Mouse (Mus musculus): ENCODE measurements around the gene Gm13275. TPM values are rescaled to one million over a fixed set of nuclear protein-coding genes. Genes with fewer than 3 reads are reported as not detected.
"Not testable (repeated sequence)": the region's sequence is repeated elsewhere in the genome, so short reads cannot be mapped to it uniquely, and the experiment has no call there.

Gene Gm13275
- polyA plus RNA-seq (2014; fragmentation: Nextera tagmentation; extraction: Ambion mirVana) = not detected in 2 replicates

DNA sequence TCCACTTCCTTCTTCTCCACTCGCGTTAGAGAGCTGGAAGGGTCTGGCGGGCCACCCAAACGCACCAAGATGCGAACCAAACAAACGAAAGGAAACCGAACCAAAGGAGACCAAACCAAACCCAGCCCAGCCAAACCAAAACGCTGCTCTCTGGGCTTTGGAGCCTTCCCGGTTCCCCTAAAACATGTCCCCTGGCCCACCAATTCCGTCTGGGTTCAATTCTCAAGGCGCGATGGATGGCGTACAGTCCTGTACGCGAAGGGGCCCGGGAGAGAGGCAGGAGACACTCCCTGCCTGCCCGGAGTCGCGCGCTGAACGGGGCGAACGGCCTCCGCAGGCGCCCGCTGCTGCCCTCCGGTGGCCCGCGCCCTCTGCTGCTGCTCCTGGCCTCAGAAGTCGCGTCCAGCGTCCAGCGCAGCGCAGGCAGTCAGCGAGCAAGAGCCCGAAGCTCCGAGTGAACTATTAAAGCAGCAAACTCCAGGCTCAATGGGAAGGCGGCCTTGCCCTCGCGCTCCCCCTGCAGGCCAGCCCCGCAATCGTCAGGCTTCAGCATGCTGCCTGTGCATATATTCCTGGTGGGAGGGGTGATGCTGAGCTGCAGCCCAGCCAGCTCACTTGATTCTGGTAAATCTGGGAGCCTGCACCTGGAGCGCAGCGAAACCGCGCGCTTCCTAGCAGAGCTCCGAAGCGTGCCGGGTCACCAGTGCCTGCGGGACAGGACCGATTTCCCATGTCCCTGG, at the start of gene Gm13275:
TSS of gene Gm13275 (plus strand) at position 552 of the 740 bp plus-strand sequence.
- not testable (repeated sequence) for H3K27me3 ChIP-seq (ENCODE audit: control insufficient read depth, insufficient read depth, low read length); H3K9ac ChIP-seq (replicated peaks; ENCODE audit: low read length); ATAC-seq (ENCODE audit: low FRiP score, low TSS enrichment); DNase-seq; H3K4me3 ChIP-seq (replicated peaks; ENCODE audit: low read depth, low read length); H3K9me3 ChIP-seq (ENCODE audit: control insufficient read depth, low read length); H3K27ac ChIP-seq (replicated peaks; ENCODE audit: low read depth, low read length); H3K4me2 ChIP-seq (ENCODE audit: low read length); H3K4me1 ChIP-seq (ENCODE audit: control insufficient read depth, insufficient read depth, low read length); H3K36me3 ChIP-seq (ENCODE audit: control insufficient read depth, insufficient read depth, low read length)
- whole genome bisulfite sequencing = 0% methylated on average over 10 of the region's 52 CpGs

DNA sequence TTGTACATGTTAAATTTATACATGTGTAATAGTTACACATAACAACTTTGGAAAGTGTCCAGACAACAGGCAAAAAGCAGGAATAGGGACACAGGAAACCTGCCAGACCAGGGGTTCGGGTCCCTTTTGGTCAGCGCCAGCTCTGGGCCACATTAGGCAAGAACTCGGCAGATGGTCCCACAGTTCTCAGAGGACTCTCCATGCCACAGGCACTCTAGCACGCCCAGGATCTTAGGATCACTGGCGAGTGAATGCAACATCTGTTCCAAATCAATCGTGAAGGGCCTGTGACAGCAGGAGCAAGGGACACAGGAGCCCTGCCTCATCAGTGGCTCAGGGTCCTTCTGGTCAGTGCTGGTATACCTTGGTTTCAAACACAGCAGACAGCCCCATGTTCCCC, 44.4 kb upstream of the Gm13275 start:
- Histone ChIP-seq H3K4me3 (replicated peaks; ENCODE audit: low read depth, low read length) (no peak overlapping the region), H3K9ac (replicated peaks; ENCODE audit: low read length) (no peak overlapping the region), H3K4me1 (ENCODE audit: control insufficient read depth, insufficient read depth, low read length) (no peaks in the 10 kb centered on the region), H3K27me3 (ENCODE audit: control insufficient read depth, insufficient read depth, low read length) (no peaks in the 10 kb centered on the region), H3K9me3 (ENCODE audit: control insufficient read depth, low read length) (no peaks in the 10 kb centered on the region), H3K27ac (replicated peaks; ENCODE audit: low read depth, low read length) (no peak overlapping the region), H3K4me2 (ENCODE audit: low read length) (no peak overlapping the region), H3K36me3 (ENCODE audit: control insufficient read depth, insufficient read depth, low read length) (no peaks in the 10 kb centered on the region)
- no peak for ATAC-seq (ENCODE audit: low FRiP score, low TSS enrichment)
- no peak for DNase-seq
- 66% methylated on average over 6 of the region's 6 CpGs for WGBS

DNA sequence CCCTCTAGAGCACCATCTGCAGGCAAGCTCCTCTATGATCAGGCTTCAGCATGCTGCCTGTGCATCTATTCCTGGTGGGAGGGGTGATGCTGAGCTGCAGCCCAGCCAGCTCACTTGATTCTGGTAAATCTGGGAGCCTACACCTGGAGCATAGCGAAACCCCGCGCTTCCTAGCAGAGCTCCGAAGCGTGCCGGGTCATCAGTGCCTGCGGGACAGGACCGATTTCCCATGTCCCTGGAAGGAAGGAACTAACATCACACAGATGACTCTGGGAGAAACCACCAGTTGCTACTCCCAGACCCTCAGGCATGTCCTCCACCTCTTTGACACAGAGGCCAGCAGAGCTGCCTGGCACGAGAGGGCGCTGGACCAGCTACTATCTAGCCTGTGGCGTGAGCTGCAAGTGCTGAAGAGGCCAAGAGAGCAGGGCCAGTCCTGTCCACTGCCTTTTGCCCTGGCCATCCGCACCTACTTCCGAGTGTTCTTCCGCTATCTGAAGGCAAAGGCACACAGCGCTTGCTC, 39.4 kb upstream of the Gm13275 start, which contains the start of gene Gm13271:
TSS of gene Gm13271 (plus strand) at position 51 of the 523 bp plus-strand sequence.
- WGBS = 73% methylated on average over 15 of the region's 15 CpGs
- H3K4me1 ChIP-seq (ENCODE audit: control insufficient read depth, insufficient read depth, low read length); DNase-seq; H3K27ac ChIP-seq (replicated peaks; ENCODE audit: low read depth, low read length); H3K36me3 ChIP-seq (ENCODE audit: control insufficient read depth, insufficient read depth, low read length); H3K9ac ChIP-seq (replicated peaks; ENCODE audit: low read length); H3K9me3 ChIP-seq (ENCODE audit: control insufficient read depth, low read length); H3K4me3 ChIP-seq (replicated peaks; ENCODE audit: low read depth, low read length); H3K4me2 ChIP-seq (ENCODE audit: low read length); ATAC-seq (ENCODE audit: low FRiP score, low TSS enrichment); H3K27me3 ChIP-seq (ENCODE audit: control insufficient read depth, insufficient read depth, low read length): not testable (repeated sequence)

DNA sequence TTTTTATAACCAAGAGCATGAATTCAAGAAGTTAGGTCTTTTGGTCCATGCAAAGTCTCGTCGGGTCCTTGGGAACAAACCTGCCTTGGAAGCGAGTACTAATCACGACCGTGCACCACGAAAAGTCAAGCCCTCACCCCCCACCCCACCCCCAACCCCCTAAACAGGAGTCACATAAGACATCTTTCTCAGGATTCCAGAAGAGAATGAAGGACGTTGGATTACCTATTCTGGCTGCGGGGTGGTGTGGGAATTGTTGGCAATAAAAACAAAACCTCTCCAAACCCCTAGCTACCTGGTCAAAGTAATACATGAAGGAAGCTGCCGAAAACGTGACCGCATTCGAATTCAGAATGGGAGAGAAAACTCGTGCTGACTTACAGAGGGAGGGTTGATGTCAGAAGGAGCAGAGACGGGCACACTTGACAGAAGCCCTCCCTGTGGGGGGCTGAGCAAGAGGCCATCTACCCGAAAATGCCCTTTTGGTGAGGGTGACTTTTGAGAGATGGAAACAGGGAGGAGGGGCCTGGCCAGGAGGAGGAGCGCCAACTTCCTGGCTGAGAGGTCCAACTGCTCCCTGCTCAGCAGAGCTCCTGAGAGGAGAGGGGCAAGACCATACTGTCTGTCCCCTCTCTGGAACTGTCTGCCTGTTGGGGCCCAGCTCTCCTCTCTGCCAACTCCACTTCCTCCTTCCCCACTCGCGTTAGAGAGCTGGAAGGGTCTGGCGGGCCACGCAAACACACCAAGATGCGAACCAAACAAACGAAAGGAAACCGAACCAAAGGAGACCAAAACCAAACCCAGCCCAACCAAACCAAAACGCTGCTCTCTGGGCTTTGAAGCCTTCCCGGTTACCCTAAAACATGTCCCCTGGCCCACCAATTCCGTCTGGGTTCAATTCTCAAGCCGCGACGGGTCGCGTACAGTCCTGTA, 37.4 kb upstream of the Gm13275 start:
- not testable (repeated sequence) for H3K36me3 ChIP-seq (ENCODE audit: control insufficient read depth, insufficient read depth, low read length); DNase-seq; H3K27me3 ChIP-seq (ENCODE audit: control insufficient read depth, insufficient read depth, low read length)

DNA sequence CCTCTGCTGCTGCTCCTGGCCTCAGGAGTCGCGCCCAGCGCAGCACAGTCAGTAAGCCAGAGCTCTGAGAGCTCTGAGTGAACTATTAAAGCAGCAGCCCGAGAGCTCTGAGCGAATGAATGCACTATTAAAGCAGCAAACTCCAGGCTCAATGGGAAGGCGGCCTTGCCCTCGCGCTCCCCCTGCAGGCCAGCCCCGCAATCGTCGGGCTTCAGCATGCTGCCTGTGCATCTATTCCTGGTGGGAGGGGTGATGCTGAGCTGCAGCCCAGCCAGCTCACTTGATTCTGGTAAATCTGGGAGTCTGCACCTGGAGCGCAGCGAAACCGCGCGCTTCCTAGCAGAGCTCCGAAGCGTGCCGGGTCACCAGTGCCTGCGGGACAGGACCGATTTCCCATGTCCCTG, 36.7 kb upstream of the Gm13275 start:
- not testable (repeated sequence) for H3K36me3 ChIP-seq (ENCODE audit: control insufficient read depth, insufficient read depth, low read length); H3K27me3 ChIP-seq (ENCODE audit: control insufficient read depth, insufficient read depth, low read length); H3K4me1 ChIP-seq (ENCODE audit: control insufficient read depth, insufficient read depth, low read length); H3K9me3 ChIP-seq (ENCODE audit: control insufficient read depth, low read length)
- peak overlapping the region; percentile 49 for H3K9ac ChIP-seq (replicated peaks; ENCODE audit: low read length)
- peak; percentile 100 for ATAC-seq (ENCODE audit: low FRiP score, low TSS enrichment)
- peak; percentile 90 for DNase-seq
- H3K4me3 ChIP-seq (replicated peaks; ENCODE audit: low read depth, low read length) = peak overlapping the region; percentile 38
- peak overlapping the region; percentile 55; the same call in 1 of the 2 replicates for H3K27ac ChIP-seq (replicated peaks; ENCODE audit: low read depth, low read length)
- WGBS = 0% methylated on average over 19 of the region's 21 CpGs
- H3K4me2 ChIP-seq (ENCODE audit: low read length) = peak overlapping the region; percentile 75

More for the DNA sequence above, 37.4 kb upstream of the Gm13275 start:
- peak overlapping the region; percentile 38 for H3K4me3 ChIP-seq (replicated peaks; ENCODE audit: low read depth, low read length)
- H3K27ac ChIP-seq (replicated peaks; ENCODE audit: low read depth, low read length) = peak overlapping the region; percentile 55; the same call in 1 of the 2 replicates
- not testable (repeated sequence) for H3K9me3 ChIP-seq (ENCODE audit: control insufficient read depth, low read length); ATAC-seq (ENCODE audit: low FRiP score, low TSS enrichment); H3K4me1 ChIP-seq (ENCODE audit: control insufficient read depth, insufficient read depth, low read length)
- WGBS = 12% methylated on average over 28 of the region's 31 CpGs
- H3K4me2 ChIP-seq (ENCODE audit: low read length) = peak overlapping the region; percentile 75
- H3K9ac ChIP-seq (replicated peaks; ENCODE audit: low read length) = peak overlapping the region; percentile 49

DNA sequence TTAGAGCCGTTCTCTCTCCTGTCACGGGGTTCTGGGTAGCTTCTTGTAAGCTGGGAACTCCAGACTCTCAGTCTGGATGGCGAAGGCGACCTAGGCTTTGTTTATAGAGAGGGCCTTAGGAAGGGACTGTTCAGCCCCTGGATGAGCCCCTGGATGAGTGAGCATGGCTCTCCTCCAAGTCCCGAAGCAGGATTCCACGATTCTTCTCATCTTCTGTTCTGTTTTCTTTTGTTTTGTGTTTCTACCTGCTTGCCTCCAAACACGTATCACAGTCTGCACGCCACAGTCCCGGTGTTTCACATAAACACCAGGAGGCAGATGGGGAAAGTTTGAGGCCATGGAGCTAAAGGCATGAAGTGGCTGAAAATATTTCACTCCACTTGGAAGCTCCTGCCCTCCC, 35.5 kb upstream of the Gm13275 start:
- H3K4me1 ChIP-seq (ENCODE audit: control insufficient read depth, insufficient read depth, low read length); DNase-seq; H3K9me3 ChIP-seq (ENCODE audit: control insufficient read depth, low read length); H3K4me3 ChIP-seq (replicated peaks; ENCODE audit: low read depth, low read length); H3K36me3 ChIP-seq (ENCODE audit: control insufficient read depth, insufficient read depth, low read length); H3K9ac ChIP-seq (replicated peaks; ENCODE audit: low read length); H3K27me3 ChIP-seq (ENCODE audit: control insufficient read depth, insufficient read depth, low read length); H3K4me2 ChIP-seq (ENCODE audit: low read length); ATAC-seq (ENCODE audit: low FRiP score, low TSS enrichment); H3K27ac ChIP-seq (replicated peaks; ENCODE audit: low read depth, low read length): not testable (repeated sequence)
- WGBS = 89% methylated on average over 9 of the region's 9 CpGs

DNA sequence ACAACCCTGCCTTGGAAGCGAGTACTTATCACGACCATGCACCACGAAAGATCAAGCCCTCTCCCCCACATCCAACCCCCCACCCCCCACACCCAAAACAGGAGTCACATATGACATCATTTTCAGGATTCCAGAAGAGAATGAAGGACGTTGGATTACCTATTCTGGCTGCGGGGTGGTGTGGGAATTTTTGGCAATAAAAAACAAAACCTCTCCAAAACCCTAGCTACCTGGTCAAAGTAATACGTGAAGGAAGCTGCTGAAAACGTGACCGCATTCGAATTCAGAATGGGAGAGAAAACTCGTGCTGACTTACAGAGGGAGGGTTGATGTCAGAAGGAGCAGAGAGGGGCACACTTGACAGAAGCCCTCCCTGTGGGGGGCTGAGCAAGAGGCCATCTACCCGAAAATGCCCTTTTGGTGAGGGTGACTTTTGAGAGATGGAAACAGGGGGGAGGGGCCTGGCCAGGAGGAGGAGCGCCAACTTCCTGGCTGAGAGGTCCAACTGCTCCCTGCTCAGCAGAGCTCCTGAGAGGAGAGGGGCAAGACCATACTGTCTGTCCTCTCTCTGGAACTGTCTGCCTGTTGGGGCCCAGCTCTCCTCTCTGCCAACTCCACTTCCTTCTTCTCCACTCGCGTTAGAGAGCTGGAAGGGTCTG, 34.5 kb upstream of the Gm13275 start, which contains the start of gene Gm13283:
TSS of gene Gm13283 (plus strand) at position 510 of the 659 bp plus-strand sequence.
- not testable (repeated sequence) for H3K27ac ChIP-seq (replicated peaks; ENCODE audit: low read depth, low read length); H3K27me3 ChIP-seq (ENCODE audit: control insufficient read depth, insufficient read depth, low read length); H3K9me3 ChIP-seq (ENCODE audit: control insufficient read depth, low read length); ATAC-seq (ENCODE audit: low FRiP score, low TSS enrichment); H3K4me1 ChIP-seq (ENCODE audit: control insufficient read depth, insufficient read depth, low read length); H3K36me3 ChIP-seq (ENCODE audit: control insufficient read depth, insufficient read depth, low read length); DNase-seq; H3K9ac ChIP-seq (replicated peaks; ENCODE audit: low read length)
- 21% methylated on average over 8 of the region's 14 CpGs for WGBS
- Histone ChIP-seq H3K4me3 (replicated peaks; ENCODE audit: low read depth, low read length) (peak within 1 kb of the TSS; percentile 21; the same call in 1 of the 2 replicates), H3K4me2 (ENCODE audit: low read length) (peak within 1 kb of the TSS; percentile 51)

DNA sequence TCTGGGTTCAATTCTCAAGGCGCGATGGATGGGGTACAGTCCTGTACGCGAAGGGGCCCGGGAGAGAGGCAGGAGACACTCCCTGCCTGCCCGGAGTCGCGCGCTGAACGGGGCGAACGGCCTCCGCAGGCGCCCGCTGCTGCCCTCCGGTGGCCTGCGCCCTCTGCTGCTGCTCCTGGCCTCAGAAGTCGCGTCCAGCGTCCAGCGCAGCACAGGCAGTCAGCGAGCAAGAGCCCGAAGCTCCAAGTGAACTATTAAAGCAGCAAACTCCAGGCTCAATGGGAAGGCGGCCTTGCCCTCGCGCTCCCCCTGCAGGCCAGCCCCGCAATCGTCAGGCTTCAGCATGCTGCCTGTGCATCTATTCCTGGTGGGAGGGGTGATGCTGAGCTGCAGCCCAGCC, 33.9 kb upstream of the Gm13275 start:
- WGBS = 0% methylated on average over 24 of the region's 28 CpGs
- DNase-seq = peak; percentile 81
- Histone ChIP-seq H3K4me2 (ENCODE audit: low read length) (peak overlapping the region; percentile 51), H3K4me3 (replicated peaks; ENCODE audit: low read depth, low read length) (peak overlapping the region; percentile 21; the same call in 1 of the 2 replicates)
- not testable (repeated sequence) for ATAC-seq (ENCODE audit: low FRiP score, low TSS enrichment); H3K27me3 ChIP-seq (ENCODE audit: control insufficient read depth, insufficient read depth, low read length); H3K9me3 ChIP-seq (ENCODE audit: control insufficient read depth, low read length); H3K9ac ChIP-seq (replicated peaks; ENCODE audit: low read length); H3K4me1 ChIP-seq (ENCODE audit: control insufficient read depth, insufficient read depth, low read length); H3K36me3 ChIP-seq (ENCODE audit: control insufficient read depth, insufficient read depth, low read length); H3K27ac ChIP-seq (replicated peaks; ENCODE audit: low read depth, low read length)

Data from midbrain, embryonic 14.5 days (tissue).